Mouse (Mus musculus) spleen, postnatal 4 days (tissue): ENCODE measurements around the gene Copz2.

Experiments
- DNase-seq, 2 experiments: peaks; one replicate each; pipeline ENCODE4 v3.0.0; 2022; ENCODE audit warnings: low spot score in 2 of 2

The Copz2 gene

DNA sequence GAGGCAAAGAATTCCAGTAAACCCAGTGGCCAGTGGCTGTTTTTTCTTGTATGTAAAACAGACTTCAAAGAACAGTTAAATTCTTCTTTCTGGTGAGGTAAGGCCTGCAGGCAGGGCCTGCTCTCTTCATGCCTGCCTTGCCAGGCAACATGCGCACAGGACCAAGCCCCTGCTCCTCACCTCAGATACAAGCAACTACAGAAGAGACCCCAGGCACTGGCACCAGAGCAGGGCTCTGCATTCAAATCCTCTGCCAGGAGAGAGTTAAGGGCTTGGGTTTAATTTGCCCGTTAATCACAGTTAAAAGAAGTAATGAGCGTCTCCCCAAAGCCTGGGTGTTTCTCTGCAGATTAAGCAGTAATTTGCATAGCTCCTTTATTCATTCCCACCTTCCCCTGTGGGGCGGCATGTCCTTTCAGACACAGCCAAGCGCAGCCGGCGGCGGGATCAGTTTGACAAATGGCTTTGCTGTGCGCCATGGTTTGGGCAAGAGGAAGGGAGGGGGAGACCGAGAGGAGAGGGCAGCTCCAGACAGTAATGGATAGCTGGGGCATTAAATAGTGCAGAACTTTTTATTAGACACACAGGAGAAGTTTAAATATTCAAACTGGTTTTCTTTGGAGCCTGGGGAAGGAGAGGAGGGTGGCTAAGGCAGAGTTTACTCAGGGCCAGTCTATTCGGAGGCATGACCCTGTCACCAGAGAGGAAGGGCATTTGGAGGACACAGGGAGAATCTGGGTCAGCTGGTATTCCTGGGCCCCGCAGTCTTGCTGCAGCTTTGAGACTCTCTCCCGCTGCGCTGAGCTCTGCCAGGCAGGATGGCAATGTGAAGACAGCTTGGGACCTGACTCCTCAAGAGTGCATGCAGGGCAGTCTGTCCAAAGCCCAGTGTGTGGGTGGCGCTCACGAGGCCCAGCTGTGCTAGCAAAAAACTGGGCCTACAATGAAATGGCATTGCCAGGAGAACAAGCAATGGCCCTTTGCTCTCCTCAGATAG lies 53.3 kb downstream of the Copz2 start:
- DNase-seq = no peak

DNA sequence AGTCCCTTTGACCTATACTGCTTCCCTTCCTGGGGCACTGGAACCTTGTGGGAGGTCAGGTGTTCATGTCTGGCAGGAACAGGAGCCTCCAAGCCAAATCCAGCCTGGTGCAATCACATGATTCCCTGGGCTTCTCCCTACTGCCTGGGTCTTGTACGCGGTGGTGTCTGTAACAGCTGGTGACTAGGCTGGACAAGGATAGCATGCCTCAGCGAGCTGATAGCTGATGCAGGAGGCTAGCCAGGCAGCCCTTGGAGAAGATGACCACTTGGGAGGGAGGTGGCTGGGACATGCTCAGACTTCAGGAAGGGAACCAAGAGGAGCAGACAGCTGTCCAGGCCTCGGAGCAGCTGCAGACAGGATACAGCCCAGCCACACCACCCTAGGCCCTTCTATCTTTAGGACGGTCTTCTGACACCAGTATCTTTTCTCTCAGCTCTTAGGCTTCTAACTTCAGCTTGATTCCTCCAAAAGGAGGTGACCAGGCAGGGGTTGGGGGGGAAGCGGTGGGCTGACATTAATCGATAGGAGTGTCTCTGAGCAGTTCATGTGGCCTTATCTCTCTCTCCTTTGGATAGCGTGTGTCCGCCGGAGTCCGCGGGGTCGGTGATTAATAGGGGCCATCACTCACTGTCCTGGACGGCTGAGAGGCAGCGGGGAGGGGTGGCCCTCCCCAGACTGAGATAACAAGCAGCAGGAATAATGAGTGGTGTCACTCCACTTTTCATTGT lies 56.9 kb downstream of the Copz2 start:
- DNase-seq = no peak

DNA sequence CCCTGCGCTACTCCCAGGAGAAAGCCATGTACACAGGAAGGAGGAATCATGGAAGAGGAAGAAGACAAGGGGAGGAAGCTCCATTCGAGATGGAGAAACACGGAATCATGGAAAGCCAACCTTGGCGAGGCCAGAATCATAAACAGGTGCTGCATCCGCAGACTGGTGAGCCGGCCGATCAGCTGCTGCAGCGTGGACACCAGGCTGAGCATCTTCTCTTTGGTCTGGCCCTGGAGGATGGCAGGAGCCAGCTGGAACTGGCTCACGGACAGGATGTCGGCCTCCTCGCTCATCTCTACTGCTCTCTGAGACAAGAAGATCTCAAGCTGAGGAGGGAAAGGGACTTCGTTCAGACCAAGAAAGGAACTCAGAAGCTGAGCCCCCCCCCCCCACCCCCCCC lies 58.9 kb downstream of the Copz2 start:
- DNase-seq = no peak

DNA sequence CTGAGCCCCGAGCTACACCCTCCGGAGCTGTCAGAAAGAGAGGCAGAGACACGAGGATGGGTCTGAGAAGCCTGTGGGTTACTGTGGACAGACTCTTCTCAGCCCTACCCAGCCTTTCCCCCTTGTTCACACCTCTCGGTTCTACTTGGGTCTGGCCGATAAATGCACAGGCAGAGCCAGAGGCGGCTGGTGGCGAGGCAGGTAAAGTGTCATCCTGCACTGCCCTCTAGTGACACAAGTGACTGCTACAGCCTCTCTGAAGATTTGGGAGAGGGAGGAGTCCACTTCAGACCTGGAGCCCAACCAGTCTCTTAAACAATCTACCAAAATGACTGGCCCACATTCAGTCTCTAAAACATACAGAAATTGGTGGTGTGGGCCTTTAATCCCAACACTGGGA lies 60.3 kb downstream of the Copz2 start:
- DNase-seq = peak; percentile 68 to 84
